Mouse (Mus musculus) liver, embryonic 14.5 days (tissue): Measurements from ENCODE around the gene Soga3.

Experiments
- CTCF ChIP-seq: IDR thresholded peaks from 2 replicates; pipeline ENCODE4 v1.5.1; 2016; ENCODE audit warnings: antibody characterized with exemption, low read depth, control low read depth
- EP300 ChIP-seq: IDR thresholded peaks from 2 replicates; pipeline ENCODE4 v1.6.1; 2016; ENCODE audit warnings: antibody characterized with exemption, low read depth

- no peak for TF ChIP-seq EP300
- no peak for TF ChIP-seq CTCF
Observed at GRCm38 (mm10) chr10:29196811-29197210, 53.2 kb downstream of the Soga3 start.
